Mouse (Mus musculus) midbrain, embryonic 15.5 days (tissue): ENCODE results near the gene St3gal4. TPM values are rescaled to one million over a fixed set of nuclear protein-coding genes. Genes with fewer than 3 reads are reported as not detected.
A peak's percentile ranks its signal among the peaks of the same experiment; 100 is the strongest.

Experiments
- ATAC-seq: fragments of 200-750 bp; cut with Nextera tagmentation; replicated peaks from 2 replicates; pipeline ENCODE4 v1.8.0; 2017; ENCODE audit warnings: moderate TSS enrichment
- H3K27ac ChIP-seq: fragments of 300-500 bp; sonication (generic); 2 replicates; pipeline ENCODE4 v1.5.1; 2015; ENCODE audit warnings: mild to moderate bottlenecking, inconsistent platforms
- H3K27me3 ChIP-seq: fragments of 300-500 bp; sonication (generic); replicated peaks from 2 replicates; pipeline ENCODE4 v1.6.1; 2015; ENCODE audit warnings: inconsistent platforms
- H3K36me3 ChIP-seq: fragments of 300-500 bp; sonication (generic); replicated peaks from 2 replicates; pipeline ENCODE4 v1.6.1; 2015; ENCODE audit warnings: inconsistent platforms
- H3K4me1 ChIP-seq: fragments of 300-500 bp; sonication (generic); 2 replicates; pipeline ENCODE4 v1.6.1; 2015; ENCODE audit warnings: inconsistent platforms
- H3K4me2 ChIP-seq: fragments of 300-500 bp; sonication (generic); 2 replicates; pipeline ENCODE4 v1.6.1; 2015; ENCODE audit warnings: inconsistent platforms, mild to moderate bottlenecking, moderate library complexity
- H3K4me3 ChIP-seq: fragments of 300-500 bp; sonication (generic); 2 replicates; pipeline ENCODE4 v1.5.1; 2015; ENCODE audit warnings: mild to moderate bottlenecking, inconsistent platforms
- H3K9ac ChIP-seq: fragments of 300-500 bp; sonication (generic); 2 replicates; pipeline ENCODE4 v1.6.1; 2015; ENCODE audit warnings: mild to moderate bottlenecking, inconsistent platforms
- H3K9me3 ChIP-seq: fragments of 300-500 bp; sonication (generic); 2 replicates; pipeline ENCODE4 v1.6.1; 2016; ENCODE audit warnings: inconsistent platforms
- WGBS: fragments of 180-500 bp; shearing (Covaris S2); methylation state at CpG from one replicate; pipeline ENCODE4 v1.1.7; 2015; ENCODE audit warnings: mixed read lengths; 5-methylcytosine and 5-hydroxymethylcytosine counted together
- polyA plus RNA-seq: library from polyadenylated mRNA; unstranded; fragments of >200 nt; fragmentation: Nextera tagmentation; extraction: Ambion mirVana; gene quantifications from 2 replicates; pipeline ENCODE4 v1.2.1, GENCODE M21; 2015

The St3gal4 gene
- polyA plus RNA-seq, 1 experiment from 2014 or later: 13.0 TPM

DNA sequence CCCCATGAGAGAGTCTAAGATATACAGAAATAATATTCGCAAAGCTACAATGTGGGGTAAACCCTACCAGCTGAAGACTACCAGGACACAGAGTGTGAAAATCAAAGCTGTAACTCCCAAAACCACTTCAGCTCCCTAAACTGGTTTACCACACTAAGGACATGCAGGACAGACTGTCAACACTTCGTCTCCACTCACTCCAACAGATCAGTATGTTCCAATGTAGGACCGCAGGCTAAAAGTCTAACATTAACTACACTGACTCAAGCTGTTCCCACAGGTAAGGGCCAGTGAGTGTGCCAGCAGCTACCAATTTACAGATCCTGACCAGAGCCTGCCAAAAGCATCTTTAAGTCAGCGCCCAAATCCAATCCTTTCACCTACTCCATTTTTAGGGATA lies 67.4 kb downstream of the St3gal4 start:
- H3K4me2 ChIP-seq: no peak overlapping the region
- H3K27ac ChIP-seq: no peak overlapping the region
- 95% methylated on average over 4 of the region's 4 CpGs for WGBS
- no peak overlapping the region for H3K9ac ChIP-seq
- no peaks in the 10 kb centered on the region for H3K9me3 ChIP-seq
- no peaks in the 10 kb centered on the region for H3K27me3 ChIP-seq
- no peaks in the 10 kb centered on the region for H3K36me3 ChIP-seq
- ATAC-seq: no peak
- no peaks in the 10 kb centered on the region for H3K4me1 ChIP-seq
- H3K4me3 ChIP-seq: no peak overlapping the region

DNA sequence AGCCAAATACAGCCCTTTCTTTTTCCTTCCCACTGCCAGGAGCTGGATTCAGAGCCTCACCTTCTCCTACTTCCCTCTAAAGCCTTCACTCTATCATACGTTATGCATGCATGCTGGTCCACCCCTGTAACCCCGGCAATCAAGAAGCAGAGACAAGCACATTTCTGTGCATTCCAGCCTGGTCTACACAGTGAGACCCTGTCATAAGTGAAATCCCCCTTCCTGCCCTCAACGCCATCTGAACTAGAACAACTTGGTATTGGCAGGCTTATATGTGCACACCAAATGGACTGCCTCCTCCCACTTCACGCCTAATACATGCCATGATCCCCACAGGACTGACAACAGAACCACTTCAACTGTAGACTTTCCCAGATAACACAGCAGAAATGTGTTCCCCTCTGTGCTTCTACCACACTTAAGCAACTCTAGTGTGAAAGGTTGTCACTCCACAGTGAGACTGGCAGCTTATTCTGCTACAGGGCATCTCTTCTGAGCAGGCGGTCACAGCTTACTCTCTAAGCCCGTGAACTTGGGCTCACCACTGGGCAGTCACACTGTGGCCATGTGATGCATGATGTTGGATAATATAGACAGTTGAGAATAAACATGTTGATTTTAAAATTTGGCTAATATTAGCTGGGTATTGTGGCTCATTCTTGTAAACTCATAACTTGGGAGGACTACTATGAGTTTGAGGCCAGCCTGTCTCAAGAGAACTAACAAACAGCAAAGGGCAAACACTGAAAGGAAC lies 68.2 kb downstream of the St3gal4 start:
- no peaks in the 10 kb centered on the region for H3K4me1 ChIP-seq
- no peak for ATAC-seq
- WGBS: 89% methylated on average over 6 of the region's 6 CpGs
- H3K9me3 ChIP-seq: no peaks in the 10 kb centered on the region
- H3K27me3 ChIP-seq: no peaks in the 10 kb centered on the region
- no peak overlapping the region for H3K9ac ChIP-seq
- H3K4me3 ChIP-seq: no peak overlapping the region
- H3K27ac ChIP-seq: no peak overlapping the region
- H3K36me3 ChIP-seq: no peaks in the 10 kb centered on the region
- no peak overlapping the region for H3K4me2 ChIP-seq

DNA sequence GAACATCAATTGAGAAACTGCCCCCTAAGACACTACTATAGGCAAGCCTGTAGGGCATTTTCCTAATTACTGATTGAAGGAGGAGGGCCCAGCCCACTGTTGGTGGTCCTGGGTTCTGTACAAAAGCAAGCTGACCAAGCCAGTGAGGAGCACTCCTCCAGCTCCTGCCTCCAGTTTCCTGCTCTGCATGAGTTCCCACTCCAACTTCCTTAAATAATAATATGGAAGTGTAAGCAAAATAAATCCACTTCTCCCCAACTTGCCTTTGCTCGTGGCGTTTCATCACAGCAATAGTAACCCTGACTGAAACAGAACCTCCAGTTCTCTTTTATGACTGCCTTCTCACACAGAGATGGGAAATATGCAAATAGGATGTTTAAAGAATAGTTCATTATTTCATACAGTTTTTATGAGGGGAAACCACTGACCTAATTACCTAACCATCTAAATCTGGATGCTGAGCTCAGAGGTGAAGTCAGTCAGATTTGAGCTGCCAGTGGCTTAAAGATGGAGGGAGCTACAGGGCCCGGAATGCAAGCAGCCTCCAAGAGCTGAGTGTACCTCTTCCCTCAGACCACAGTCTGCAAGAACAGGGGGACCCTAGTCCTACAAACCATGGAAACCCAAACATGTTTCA lies 69.1 kb downstream of the St3gal4 start:
- WGBS: 82% methylated on average over 3 of the region's 3 CpGs
- Histone ChIP-seq H3K9ac (no peak overlapping the region), H3K9me3 (no peaks in the 10 kb centered on the region), H3K27ac (no peak overlapping the region), H3K4me1 (no peaks in the 10 kb centered on the region), H3K4me3 (no peak overlapping the region), H3K27me3 (no peaks in the 10 kb centered on the region), H3K4me2 (no peak overlapping the region), H3K36me3 (no peaks in the 10 kb centered on the region)
- no peak for ATAC-seq

DNA sequence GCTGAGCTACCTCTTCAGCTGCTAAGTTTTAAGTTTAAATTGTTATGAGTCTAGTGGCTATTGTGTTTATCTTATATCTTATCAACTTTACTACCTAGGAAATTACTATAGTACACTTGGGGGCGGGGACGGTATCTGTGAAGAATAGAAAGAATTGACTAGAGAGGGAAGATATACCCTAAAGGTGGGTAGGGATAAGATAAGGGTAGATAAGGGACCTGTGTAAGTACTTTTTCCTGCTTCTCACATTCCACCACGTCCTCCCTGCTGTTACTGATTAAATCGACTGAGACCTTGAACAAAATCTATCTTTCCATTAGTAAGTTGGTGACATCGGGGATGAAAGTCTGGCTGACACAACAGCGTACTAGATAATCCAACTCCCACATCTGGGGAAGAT lies 70.6 kb downstream of the St3gal4 start:
- WGBS: 92% methylated on average over 6 of the region's 6 CpGs
- no peaks in the 10 kb centered on the region for H3K27me3 ChIP-seq

DNA sequence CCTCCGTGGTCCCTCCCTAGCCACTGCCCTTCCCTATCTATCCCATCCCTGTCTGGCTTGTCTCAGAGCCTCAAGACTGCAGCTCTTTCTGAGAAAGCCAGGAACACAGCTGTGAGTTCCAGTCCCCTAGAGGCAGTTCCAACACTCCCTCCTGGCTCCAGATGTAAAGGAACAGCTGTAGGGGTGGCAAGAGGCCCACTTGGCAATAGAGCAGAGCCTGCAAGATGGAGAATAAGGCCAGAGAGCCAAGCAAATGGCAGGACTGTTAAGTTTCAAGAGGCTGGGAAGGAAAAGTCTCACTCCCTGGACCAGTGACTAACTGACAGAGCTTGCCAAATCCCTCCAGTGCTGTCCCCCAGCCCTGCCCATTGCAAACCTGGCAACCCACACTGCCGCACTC lies 73.3 kb downstream of the St3gal4 start:
- Histone ChIP-seq H3K4me2 (no peak overlapping the region), H3K9me3 (no peaks in the 10 kb centered on the region), H3K9ac (no peak overlapping the region), H3K27me3 (no peaks in the 10 kb centered on the region), H3K36me3 (no peaks in the 10 kb centered on the region), H3K27ac (no peak overlapping the region), H3K4me3 (no peak overlapping the region), H3K4me1 (peaks cover 6% of the 10 kb centered on the region)
- no peak for ATAC-seq
- 81% methylated on average over 2 of the region's 2 CpGs for WGBS

More for the DNA sequence above, 70.6 kb downstream of the St3gal4 start:
- Histone ChIP-seq H3K9ac (no peak overlapping the region), H3K4me2 (no peak overlapping the region), H3K36me3 (no peaks in the 10 kb centered on the region), H3K4me3 (no peak overlapping the region), H3K9me3 (no peaks in the 10 kb centered on the region), H3K27ac (no peak overlapping the region), H3K4me1 (peaks cover 6% of the 10 kb centered on the region)
- ATAC-seq: no peak

DNA sequence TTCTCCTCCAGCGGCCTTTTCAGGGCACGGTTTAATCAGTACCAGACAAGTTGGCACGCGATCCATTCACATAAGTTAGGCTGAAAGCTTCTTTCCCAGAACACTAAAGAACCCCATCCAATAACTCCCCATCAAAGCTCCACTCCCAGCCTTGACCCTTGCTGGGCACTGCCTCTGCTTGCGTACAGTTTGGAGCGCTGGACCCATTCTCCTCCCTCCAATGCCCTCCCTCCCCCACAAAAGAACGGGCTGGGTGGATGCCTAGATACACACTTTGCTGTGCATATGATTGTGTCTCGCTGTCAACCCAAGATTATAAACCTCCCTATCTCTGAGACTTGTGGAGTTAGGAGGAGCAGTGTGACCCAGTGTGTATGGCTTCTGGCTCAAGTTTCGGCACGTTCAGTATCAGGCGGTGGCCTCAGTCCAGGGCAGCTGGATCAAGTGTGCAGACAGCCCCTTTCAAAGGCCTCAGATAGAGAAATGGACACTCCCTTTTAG lies 74.0 kb downstream of the St3gal4 start:
- Histone ChIP-seq H3K4me3 (no peak overlapping the region), H3K4me2 (no peak overlapping the region), H3K27me3 (no peaks in the 10 kb centered on the region), H3K36me3 (no peaks in the 10 kb centered on the region), H3K4me1 (peaks cover 6% of the 10 kb centered on the region), H3K27ac (no peak overlapping the region), H3K9me3 (no peaks in the 10 kb centered on the region), H3K9ac (no peak overlapping the region)
- peak; percentile 43; the same call in 1 of the 2 replicates for ATAC-seq
- WGBS: 62% methylated on average over 11 of the region's 11 CpGs

DNA sequence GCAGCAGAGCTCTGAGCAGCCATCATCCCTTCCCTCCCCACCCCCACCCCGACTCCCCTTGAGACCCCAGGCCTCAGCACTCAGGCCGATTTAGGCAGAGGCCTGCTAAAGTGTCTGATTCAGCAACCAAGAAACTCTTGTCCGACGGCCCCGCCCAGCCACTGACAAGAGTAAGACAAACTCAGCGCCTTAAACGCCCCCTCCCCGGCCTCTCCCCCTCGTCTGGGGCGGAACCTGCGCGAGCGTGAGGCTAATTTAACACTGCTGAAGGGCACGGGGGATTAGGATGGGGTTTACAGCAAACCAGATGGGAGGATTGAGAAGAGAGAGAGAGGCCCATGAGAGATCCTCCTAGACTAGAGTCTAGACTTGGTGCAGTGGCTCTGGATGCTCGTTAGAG lies 74.6 kb downstream of the St3gal4 start:
- H3K27me3 ChIP-seq: no peaks in the 10 kb centered on the region
- no peak overlapping the region for H3K9ac ChIP-seq
- peaks cover 6% of the 10 kb centered on the region for H3K4me1 ChIP-seq
- H3K4me3 ChIP-seq: no peak overlapping the region
- ATAC-seq: peak; percentile 25; the same call in 1 of the 2 replicates
- H3K9me3 ChIP-seq: no peaks in the 10 kb centered on the region
- no peak overlapping the region for H3K27ac ChIP-seq
- H3K36me3 ChIP-seq: no peaks in the 10 kb centered on the region
- WGBS: 13% methylated on average over 15 of the region's 15 CpGs
- no peak overlapping the region for H3K4me2 ChIP-seq

DNA sequence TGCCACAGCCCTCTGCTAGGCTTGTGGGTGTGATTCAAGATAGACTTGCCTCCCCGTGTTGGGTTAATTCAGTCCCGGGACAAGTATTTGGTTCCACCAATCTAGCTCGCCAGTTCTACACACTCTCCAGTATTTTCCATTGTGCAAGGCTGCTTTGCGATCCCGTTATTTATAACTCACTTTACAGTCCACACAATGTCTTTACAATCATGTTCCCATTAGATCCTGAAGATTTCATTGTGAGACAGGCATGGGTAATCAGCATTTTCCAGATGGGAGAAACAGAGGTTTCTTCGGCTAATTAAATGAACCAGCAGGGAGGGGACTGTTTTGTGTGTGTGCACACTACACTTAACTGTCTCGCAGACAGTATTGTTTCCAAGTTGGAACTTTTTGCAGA lies 75.4 kb downstream of the St3gal4 start:
- H3K4me1 ChIP-seq: peaks cover 6% of the 10 kb centered on the region
- no peak overlapping the region for H3K4me2 ChIP-seq
- no peak overlapping the region for H3K4me3 ChIP-seq
- H3K36me3 ChIP-seq: no peaks in the 10 kb centered on the region
- H3K27ac ChIP-seq: no peak overlapping the region
- no peaks in the 10 kb centered on the region for H3K9me3 ChIP-seq
- WGBS: 47% methylated on average over 7 of the region's 7 CpGs
- ATAC-seq: no peak
- no peak overlapping the region for H3K9ac ChIP-seq
- no peaks in the 10 kb centered on the region for H3K27me3 ChIP-seq

DNA sequence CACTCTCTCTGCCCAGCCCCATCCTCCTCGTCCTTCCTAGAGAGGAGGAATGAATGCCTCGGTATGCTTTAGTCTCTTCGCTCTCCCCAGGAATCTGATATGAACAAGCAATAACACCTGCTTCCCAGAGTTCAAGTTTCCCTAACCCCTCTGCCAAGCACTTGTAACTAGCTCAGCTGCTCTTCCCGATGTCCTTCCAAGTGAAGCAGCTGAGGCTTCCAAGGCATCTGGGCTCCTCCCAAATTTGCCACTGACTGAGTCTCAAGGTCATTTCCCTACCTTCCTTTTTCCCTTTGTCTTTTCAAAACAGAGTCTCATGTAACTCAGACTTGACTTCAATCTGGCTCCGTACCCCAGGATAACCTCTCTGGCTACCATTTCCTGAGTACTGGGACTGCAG lies 77.6 kb downstream of the St3gal4 start:
- WGBS: 79% methylated on average over 5 of the region's 5 CpGs
- H3K36me3 ChIP-seq: no peaks in the 10 kb centered on the region
- no peak overlapping the region for H3K4me3 ChIP-seq
- no peak overlapping the region for H3K27ac ChIP-seq
- ATAC-seq: no peak
- H3K27me3 ChIP-seq: no peaks in the 10 kb centered on the region
- H3K4me1 ChIP-seq: peaks cover 6% of the 10 kb centered on the region
- H3K4me2 ChIP-seq: no peak overlapping the region
- H3K9me3 ChIP-seq: no peaks in the 10 kb centered on the region
- H3K9ac ChIP-seq: no peak overlapping the region

DNA sequence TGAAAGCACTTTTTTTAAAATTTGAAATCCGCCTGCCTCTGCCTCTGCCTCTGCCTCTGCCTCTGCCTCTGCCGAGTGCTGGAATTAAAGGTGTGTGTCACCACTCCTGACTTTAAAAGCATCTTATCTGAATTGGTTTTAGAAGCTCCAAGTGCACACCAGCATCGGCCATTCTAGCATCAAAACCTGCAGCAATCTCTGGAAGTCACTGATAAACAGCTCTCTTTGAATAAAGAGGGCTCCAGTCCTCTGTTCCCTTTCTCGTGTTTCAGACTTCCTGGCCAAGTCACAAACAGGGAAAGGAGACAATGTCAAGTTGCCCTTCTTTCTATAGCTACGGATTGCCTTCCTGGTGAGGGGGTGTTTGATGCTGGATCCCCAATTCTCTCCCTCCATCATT lies 79.2 kb downstream of the St3gal4 start:
- no peak for ATAC-seq
- no peak overlapping the region for H3K27ac ChIP-seq
- H3K9me3 ChIP-seq: no peaks in the 10 kb centered on the region
- no peak overlapping the region for H3K9ac ChIP-seq
- H3K4me1 ChIP-seq: peaks cover 6% of the 10 kb centered on the region
- H3K4me3 ChIP-seq: no peak overlapping the region
- 70% methylated on average over 5 of the region's 5 CpGs for WGBS
- H3K36me3 ChIP-seq: 0 out of 2 replicates have a peak, but pooled peaks cover 3% of the 10 kb centered on the region
- H3K27me3 ChIP-seq: no peaks in the 10 kb centered on the region; the same call in 1 of the 2 replicates
- H3K4me2 ChIP-seq: no peak overlapping the region

DNA sequence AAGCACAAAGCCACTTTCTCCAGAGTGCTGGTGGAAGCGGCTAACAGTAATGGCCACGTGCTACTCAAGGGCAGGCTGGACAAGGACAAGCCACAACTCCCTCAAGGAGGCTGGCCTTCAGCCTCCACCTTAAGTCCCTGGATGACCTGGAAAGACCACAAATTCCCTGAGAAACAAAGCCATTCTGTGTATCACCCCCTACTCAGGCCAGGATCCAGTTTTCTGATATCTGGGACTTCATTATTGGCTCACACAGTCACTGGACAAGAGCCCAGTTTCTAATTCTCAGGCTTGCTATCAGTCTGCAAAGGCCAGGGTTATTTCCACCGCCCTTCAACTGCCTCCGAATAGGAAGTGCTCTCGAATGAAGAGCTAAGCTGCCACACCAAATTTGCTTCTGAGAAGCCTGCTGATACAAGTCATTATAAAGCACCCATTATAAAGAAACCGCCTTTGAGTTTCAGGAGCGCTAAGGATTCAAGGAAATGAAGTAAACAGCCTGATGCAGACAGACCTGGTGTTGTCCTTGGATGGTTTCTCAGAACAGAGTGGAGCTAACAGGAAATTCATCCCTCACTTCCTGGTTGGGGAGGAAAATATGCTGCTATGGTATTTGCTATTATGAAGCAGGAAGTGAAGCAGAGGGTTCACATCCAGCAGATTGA lies 80.0 kb downstream of the St3gal4 start:
- Histone ChIP-seq H3K36me3 (0 out of 2 replicates have a peak, but pooled peaks cover 3% of the 10 kb centered on the region), H3K9ac (no peak overlapping the region), H3K4me2 (no peak overlapping the region), H3K27ac (0 out of 2 replicates have a peak overlapping the region, but pooled peaks have one; percentile 12), H3K4me1 (no peaks in the 10 kb centered on the region), H3K9me3 (no peaks in the 10 kb centered on the region), H3K4me3 (no peak overlapping the region), H3K27me3 (no peaks in the 10 kb centered on the region; the same call in 1 of the 2 replicates)
- 58% methylated on average over 7 of the region's 7 CpGs for WGBS
- no peak for ATAC-seq

DNA sequence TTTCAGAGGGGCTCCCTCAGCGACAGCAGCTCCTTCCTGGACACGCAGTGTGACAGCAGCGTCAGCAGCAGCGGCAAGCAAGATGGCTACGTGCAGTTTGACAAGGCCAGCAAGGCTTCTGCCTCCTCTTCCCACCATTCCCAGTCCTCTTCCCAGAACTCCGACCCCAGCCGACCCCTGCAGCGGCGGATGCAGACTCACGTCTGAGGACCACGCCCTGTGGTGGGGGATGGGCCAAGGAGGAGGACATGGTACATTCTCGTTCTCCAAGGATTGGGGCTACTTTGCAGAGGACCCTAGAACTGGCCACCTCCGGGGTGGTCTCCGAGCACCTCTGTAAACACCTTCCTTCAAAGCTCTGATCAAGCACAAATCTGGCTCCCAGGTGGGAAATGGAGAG lies 84.0 kb downstream of the St3gal4 start:
- Histone ChIP-seq H3K27me3 (no peaks in the 10 kb centered on the region; the same call in 1 of the 2 replicates), H3K9me3 (no peaks in the 10 kb centered on the region), H3K4me3 (no peak overlapping the region), H3K36me3 (0 out of 2 replicates have a peak, but pooled peaks cover 3% of the 10 kb centered on the region), H3K9ac (no peak overlapping the region), H3K4me2 (no peak overlapping the region), H3K4me1 (no peaks in the 10 kb centered on the region), H3K27ac (no peak overlapping the region)
- ATAC-seq: no peak
- 57% methylated on average over 14 of the region's 14 CpGs for WGBS
